Mouse (Mus musculus) ovary, adult 18-20 months (tissue): ENCODE results near the gene Sqstm1.

Experiments used
- DNase-seq: peaks from one replicate; pipeline ENCODE4 v3.0.0; 2022; ENCODE audit warnings: low spot score, mixed read lengths

Gene Sqstm1

GRCm38 (mm10) chr11:50210505-50211151 is at the start of gene Sqstm1, which contains the start of gene Mgat4b:
Gene Sqstm1 (minus strand): TSS chr11:50210827.
Gene Mgat4b (plus strand): TSS chr11:50210890.
- peak; percentile 64 for DNase-seq

DNA sequence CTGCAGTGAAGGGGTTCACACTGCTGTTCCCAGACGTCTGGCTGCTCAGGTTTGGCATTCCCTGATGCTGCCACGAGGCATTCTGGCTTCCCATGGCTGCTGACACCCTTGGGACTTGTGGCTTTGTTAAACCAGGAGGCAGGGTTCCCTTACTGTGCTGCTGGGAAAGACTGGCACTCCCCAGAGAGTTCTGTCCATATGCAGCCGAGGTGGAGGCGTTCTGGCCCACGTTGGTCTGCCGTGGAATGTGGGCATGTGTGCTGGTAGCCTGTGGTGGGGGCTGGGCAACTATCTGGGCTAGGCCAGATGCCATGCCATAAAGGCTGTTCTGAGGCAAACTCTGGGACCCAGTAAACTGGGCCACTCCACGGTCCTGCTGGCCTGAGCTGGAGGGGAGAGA is 47.7 kb upstream of the Sqstm1 start:
- DNase-seq = no peak

- no peak for DNase-seq
These were observed 46.0 kb upstream of the Sqstm1 start for GRCm38 (mm10) chr11:50256615-50257014.

GRCm38 (mm10) chr11:50254010-50254580 is 43.5 kb upstream of the Sqstm1 start:
- DNase-seq = no peak

GRCm38 (mm10) chr11:50253393-50253792 is 42.8 kb upstream of the Sqstm1 start:
- DNase-seq = no peak

GRCm38 (mm10) chr11:50252684-50253265 is 42.1 kb upstream of the Sqstm1 start:
- DNase-seq = no peak

DNA sequence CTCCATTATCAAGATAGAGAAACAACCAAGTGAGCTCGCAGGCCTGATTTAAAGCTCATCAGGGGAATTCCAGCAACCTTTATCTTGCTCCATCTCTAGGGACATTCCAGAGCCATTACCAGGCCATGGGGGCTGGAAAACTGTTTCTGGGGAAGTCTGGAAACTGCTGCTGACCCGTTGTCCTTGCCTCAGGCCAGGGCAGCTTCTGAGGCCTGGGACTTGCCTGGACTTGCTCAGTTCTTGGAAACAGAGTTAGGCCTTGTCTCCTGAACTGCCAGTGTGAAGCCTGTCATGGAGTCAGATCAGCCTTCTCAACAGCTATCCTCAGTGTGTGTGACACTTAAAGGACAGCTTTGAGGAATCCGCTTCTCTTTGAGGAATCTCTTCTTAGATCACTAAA is 41.5 kb upstream of the Sqstm1 start:
- DNase-seq = no peak

DNA sequence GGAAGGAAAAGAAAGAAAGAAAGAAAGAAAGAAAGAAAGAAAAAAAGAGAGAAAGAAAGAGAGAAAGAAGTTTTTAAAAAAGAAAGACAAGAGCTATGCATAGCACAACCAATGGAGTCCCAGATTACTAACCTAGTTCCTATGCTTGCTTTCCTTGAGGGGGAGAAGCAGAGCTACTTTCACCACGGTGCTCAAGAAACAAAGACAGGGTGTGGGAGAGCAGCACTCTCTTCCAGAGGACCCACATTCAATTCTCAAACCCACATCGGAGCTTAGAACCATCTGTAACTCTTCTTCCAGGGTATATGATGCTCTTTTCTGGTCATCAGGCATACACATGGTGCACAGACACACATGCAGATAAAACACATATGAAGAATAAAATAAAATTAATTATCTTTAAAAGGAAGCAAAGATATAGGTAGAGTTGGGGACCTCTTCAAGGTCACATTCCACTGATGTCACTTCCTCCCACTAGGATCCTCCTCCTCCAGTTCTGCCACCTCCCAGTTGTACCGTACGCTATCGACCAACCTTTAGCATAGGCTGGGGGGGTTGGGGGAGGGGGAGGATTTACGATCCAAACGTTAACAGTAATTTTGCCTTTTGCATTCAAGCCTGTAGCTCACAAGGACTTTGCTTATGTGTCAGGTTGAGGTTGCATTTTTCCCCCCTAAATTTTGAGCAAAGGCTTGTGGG is 38.0 kb upstream of the Sqstm1 start:
- no peak for DNase-seq

- no peak for DNase-seq
These were observed 34.6 kb upstream of the Sqstm1 start for GRCm38 (mm10) chr11:50245269-50245668.

- DNase-seq = no peak
These were observed 33.3 kb upstream of the Sqstm1 start for GRCm38 (mm10) chr11:50243926-50244325.

GRCm38 (mm10) chr11:50240235-50240911 is 29.7 kb upstream of the Sqstm1 start:
- DNase-seq = no peak

- DNase-seq = no peak
These were observed 28.5 kb upstream of the Sqstm1 start for GRCm38 (mm10) chr11:50238821-50239791.

GRCm38 (mm10) chr11:50238324-50238723 is 27.7 kb upstream of the Sqstm1 start, which contains the start of gene Ltc4s:
Gene Ltc4s (minus strand): TSS chr11:50238616.
- no peak for DNase-seq

DNA sequence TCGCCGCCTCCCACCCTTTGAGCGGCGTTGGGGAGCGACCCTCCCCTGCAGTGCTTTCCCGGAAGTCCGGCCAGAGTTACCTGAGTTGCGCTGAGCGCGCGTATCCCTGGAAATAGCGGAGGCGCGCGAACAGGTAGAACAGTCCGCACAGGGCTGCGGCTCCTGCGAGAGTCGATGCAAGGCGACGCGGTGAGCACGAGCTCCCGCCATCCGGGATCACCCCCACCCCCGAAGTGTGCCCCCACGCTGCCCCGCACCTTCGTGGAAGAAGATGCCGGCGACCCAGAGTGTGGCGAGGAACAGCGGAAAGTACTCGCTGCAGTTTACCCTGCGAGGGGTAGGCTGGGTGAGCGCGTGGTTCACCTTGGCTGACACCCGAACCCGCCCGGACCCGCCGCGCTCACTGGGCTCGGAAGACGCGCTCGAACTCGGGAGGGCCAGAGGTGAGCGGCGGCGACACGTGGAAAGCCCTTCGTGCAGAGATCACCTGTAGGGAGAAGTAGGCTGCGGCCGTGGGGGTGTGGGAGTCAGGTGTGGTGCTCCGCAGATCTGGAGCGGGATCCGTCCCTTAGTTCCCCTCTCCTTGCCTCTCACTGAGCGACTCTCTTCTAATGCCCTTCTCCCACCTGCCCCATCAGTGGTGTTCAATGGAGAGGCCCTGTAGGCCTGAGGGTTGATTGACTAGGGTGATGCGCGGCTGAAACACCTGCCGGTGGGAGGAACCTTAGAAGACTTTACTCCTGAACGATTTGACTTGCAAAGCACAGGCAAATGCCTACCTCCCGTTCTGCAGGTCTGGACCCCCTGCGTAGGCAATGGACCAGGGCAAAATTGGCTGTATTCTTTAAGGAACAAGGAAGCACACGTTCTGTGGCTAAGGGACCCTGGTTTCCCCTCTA is 26.6 kb upstream of the Sqstm1 start:
- DNase-seq = no peak

GRCm38 (mm10) chr11:50236540-50236936 is 25.9 kb upstream of the Sqstm1 start:
- DNase-seq = peak; percentile 88

DNA sequence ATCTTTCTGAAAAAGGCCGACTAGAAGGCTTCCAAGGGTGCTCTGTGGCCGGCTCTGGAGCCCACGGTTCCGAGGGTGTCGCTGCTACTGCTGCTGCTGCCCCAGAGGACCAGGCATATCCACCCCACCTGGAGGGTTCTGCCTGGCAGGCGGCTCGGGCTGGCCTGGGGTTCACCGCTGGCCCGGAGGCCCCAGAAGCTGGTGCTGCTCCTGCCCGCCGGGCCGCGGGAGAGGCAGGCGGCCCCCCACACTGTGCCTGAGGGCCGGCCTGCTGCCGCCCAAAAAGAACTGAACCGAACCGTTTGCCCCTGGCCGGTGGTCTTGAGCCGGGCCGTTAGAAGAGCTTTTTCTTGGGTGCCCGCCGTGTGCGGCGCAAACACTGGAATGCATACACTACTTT is 24.0 kb upstream of the Sqstm1 start:
- DNase-seq = no peak

DNA sequence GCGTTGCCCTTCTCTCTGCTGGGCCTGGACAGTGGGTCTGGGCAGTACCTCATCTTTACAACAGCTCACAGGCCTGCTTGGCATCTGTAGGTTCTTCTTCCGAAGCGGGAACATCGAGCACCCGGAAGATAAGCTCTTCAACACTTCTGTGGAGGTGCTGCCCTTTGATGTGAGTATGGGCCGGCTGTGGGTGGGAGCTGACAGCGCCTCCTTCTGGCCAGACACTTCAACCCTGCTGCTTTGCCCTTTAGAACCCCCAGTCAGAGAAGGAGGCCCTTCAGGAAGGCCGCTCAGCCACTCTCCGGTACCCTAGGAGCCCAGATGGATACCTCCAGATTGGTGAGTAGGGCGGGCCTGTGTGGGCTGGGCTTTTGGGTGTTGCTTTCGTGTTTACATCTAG is 23.4 kb upstream of the Sqstm1 start:
- DNase-seq = no peak

GRCm38 (mm10) chr11:50233022-50233421 is 22.4 kb upstream of the Sqstm1 start:
- peak; percentile 69 for DNase-seq

GRCm38 (mm10) chr11:50231411-50231810 is 20.8 kb upstream of the Sqstm1 start:
- no peak for DNase-seq
